Mouse (Mus musculus): Measurements from ENCODE around the gene Rdh16f1. TPM values are rescaled to one million over a fixed set of nuclear protein-coding genes. Genes with fewer than 3 reads are reported as not detected.

The Rdh16f1 gene
- total RNA-seq, 2 experiments from 2014 or later: 0.39 TPM; not detected in 1

- Histone ChIP-seq H3K27ac (no peak overlapping the region), H3K4me3 (no peak overlapping the region)
- DNase-seq (ENCODE audit: low spot score in 2 of 2): no peak
- TF ChIP-seq CTCF (conservative IDR thresholded peaks at IDR 0.05): no peak
Measured at GRCm38 (mm10) chr10:127737552-127737951, 22.0 kb upstream of the Rdh16f1 start.

GRCm38 (mm10) chr10:127738151-127738882, 21.3 kb upstream of the Rdh16f1 start:
- Histone ChIP-seq H3K4me3 (no peak overlapping the region), H3K27ac (no peak overlapping the region)
- peak; percentile 82 for TF ChIP-seq CTCF (conservative IDR thresholded peaks at IDR 0.05)
- no peak for DNase-seq (ENCODE audit: low spot score in 2 of 2)

- TF ChIP-seq CTCF (conservative IDR thresholded peaks at IDR 0.05): peak; percentile 75
- peak within 1 kb of the TSS; percentile 80 for H3K4me3 ChIP-seq
- peak within 1 kb of the TSS; percentile 77 for H3K27ac ChIP-seq
- DNase-seq (ENCODE audit: low spot score in 2 of 2): peak; percentile 49 to 81
Measured at GRCm38 (mm10) chr10:127739083-127739660, 20.4 kb upstream of the Rdh16f1 start, which contains the start of gene Zbtb39. Gene Zbtb39, plus strand, starts transcription at chr10:127739538.

GRCm38 (mm10) chr10:127739661-127740161, 19.9 kb upstream of the Rdh16f1 start:
- H3K4me3 ChIP-seq: peak overlapping the region; percentile 80

GRCm38 (mm10) chr10:127744661-127745060, 14.9 kb upstream of the Rdh16f1 start:
- DNase-seq (ENCODE audit: low spot score in 2 of 2): peak in 1 of 2 experiments; percentile 44
- TF ChIP-seq CTCF (conservative IDR thresholded peaks at IDR 0.05): peak; percentile 83

More at GRCm38 (mm10) chr10:127739661-127740161, 19.9 kb upstream of the Rdh16f1 start:
- H3K27ac ChIP-seq: peak overlapping the region; percentile 77
- DNase-seq (ENCODE audit: low spot score in 2 of 2): no peak
- TF ChIP-seq CTCF (conservative IDR thresholded peaks at IDR 0.05): no peak

GRCm38 (mm10) chr10:127745886-127746285, 13.7 kb upstream of the Rdh16f1 start:
- Histone ChIP-seq H3K27ac (no peak overlapping the region), H3K4me3 (no peak overlapping the region)
- DNase-seq (ENCODE audit: low spot score in 2 of 2): no peak
- no peak for TF ChIP-seq CTCF (conservative IDR thresholded peaks at IDR 0.05)

More at GRCm38 (mm10) chr10:127744661-127745060, 14.9 kb upstream of the Rdh16f1 start:
- no peak overlapping the region for H3K4me3 ChIP-seq
- H3K27ac ChIP-seq: no peak overlapping the region

- no peak for DNase-seq (ENCODE audit: low spot score in 2 of 2)
- no peak for TF ChIP-seq CTCF (conservative IDR thresholded peaks at IDR 0.05)
- Histone ChIP-seq H3K4me3 (no peak overlapping the region), H3K27ac (no peak overlapping the region)
Measured at GRCm38 (mm10) chr10:127747254-127747653, 12.3 kb upstream of the Rdh16f1 start.

- TF ChIP-seq CTCF (conservative IDR thresholded peaks at IDR 0.05): no peak
- H3K4me3 ChIP-seq: peak overlapping the region; percentile 54
- no peak for DNase-seq (ENCODE audit: low spot score in 2 of 2)
- no peak overlapping the region; the same call in 1 of the 2 replicates for H3K27ac ChIP-seq
Measured at GRCm38 (mm10) chr10:127748847-127749612, 10.6 kb upstream of the Rdh16f1 start.

- DNase-seq (ENCODE audit: low spot score in 2 of 2): peak in 1 of 2 experiments; percentile 32
- peak overlapping the region; percentile 54 for H3K4me3 ChIP-seq
- H3K27ac ChIP-seq: peak overlapping the region; percentile 37
- peak; percentile 16 for TF ChIP-seq CTCF (conservative IDR thresholded peaks at IDR 0.05)
Measured at GRCm38 (mm10) chr10:127750136-127750777, 9.3 kb upstream of the Rdh16f1 start.

GRCm38 (mm10) chr10:127751548-127751947, 8.0 kb upstream of the Rdh16f1 start, which contains the start of gene Gpr182:
Gene Gpr182, minus strand, starts transcription at chr10:127751732.
- no peak for TF ChIP-seq CTCF (conservative IDR thresholded peaks at IDR 0.05)
- DNase-seq (ENCODE audit: low spot score in 2 of 2): no peak
- Histone ChIP-seq H3K27ac (no peak within 1 kb of the TSS), H3K4me3 (peak within 1 kb of the TSS; percentile 54)

- Histone ChIP-seq H3K27ac (no peak overlapping the region), H3K4me3 (no peak overlapping the region)
- no peak for TF ChIP-seq CTCF (conservative IDR thresholded peaks at IDR 0.05)
- DNase-seq (ENCODE audit: low spot score in 2 of 2): no peak
Measured at GRCm38 (mm10) chr10:127754566-127755166, 4.9 kb upstream of the Rdh16f1 start.

GRCm38 (mm10) chr10:127755246-127755645, 4.3 kb upstream of the Rdh16f1 start:
- H3K4me3 ChIP-seq: no peak overlapping the region
- DNase-seq (ENCODE audit: low spot score in 2 of 2): no peak
- no peak overlapping the region for H3K27ac ChIP-seq
- TF ChIP-seq CTCF (conservative IDR thresholded peaks at IDR 0.05): no peak
